Mouse (Mus musculus) thymus, adult 2 months (tissue): ENCODE data around the gene Capn15.

ENCODE experiments used
- CTCF ChIP-seq: fragments of 200-500 bp; IDR thresholded peaks from 2 replicates; pipeline ENCODE4 v1.5.1; 2012; ENCODE audit warnings: mild to moderate bottlenecking, control low read depth, low read length, moderate library complexity, borderline replicate concordance; ENCODE audit not compliant: control insufficient read depth, poor library complexity, insufficient read depth; ENCODE audit errors: extremely low read depth
- POLR2A ChIP-seq: fragments of 200-500 bp; IDR thresholded peaks from 2 replicates; pipeline ENCODE4 v1.6.1; 2012; ENCODE audit warnings: mild to moderate bottlenecking, low read length, control low read depth, moderate library complexity; ENCODE audit not compliant: control insufficient read depth, poor library complexity, insufficient read depth; ENCODE audit errors: extremely low read depth

- TF ChIP-seq CTCF (no peak), POLR2A (no peak)
These were observed 22.1 kb upstream of the Capn15 start for GRCm38 (mm10) chr17:26007646-26008045.
